Comparison of ENCODE assay signal across 14 mouse cellular contexts in the genomic region with DNA sequence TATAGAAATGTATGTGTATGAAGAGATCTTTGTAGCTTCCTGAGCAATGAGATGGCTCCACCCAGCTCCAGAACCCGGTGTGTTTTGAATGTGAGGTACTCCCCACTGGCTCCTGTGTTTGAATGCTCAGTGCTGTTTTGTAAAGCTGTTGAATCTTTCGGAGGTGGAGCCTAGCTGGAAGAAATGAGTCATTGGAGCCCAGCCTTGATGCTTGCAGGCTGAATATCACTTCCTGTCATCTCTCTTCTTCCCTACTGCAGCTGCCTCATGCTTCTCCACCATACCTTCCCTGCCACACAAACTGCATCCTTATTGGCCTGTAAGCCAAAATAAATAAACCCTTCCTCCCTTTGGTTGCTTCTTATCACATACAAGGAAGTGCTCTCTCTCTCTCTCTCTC. TPM values are rescaled to one million over a fixed set of nuclear protein-coding genes. Genes with fewer than 3 reads are reported as not detected.
DNase-seq lines count a peak whose midpoint lies in the region; ATAC-seq and TF ChIP-seq lines count a peak whose summit lies in the region.
"Had no signal": no experiment of that assay in that cellular context is flagged by ENCODE, and none has a peak within 500 bp of the region (broad histone marks: within the 10 kb centered on the region; RNA-seq: fewer than 3 reads in every experiment).

No protein-coding gene starts in this region.

- no peaks in the 10 kb centered on the region for H3K4me1 ChIP-seq in kidney, postnatal 0 days (replicated peaks; ENCODE audit: insufficient read depth, low read length)
- peaks cover 1% of the 10 kb centered on the region for H3K4me1 ChIP-seq in midbrain, embryonic 13.5 days (replicated peaks)
- H3K4me1 ChIP-seq: embryonic facial prominence, embryonic 15.5 days had no signal

- TF ChIP-seq CTCF in kidney, postnatal 0 days (IDR thresholded peaks at IDR 0.05; ENCODE audit: low read depth), result no peak

- no peaks in the 10 kb centered on the region for H3K27me3 ChIP-seq in kidney, postnatal 0 days (ENCODE audit: insufficient read depth, low read length)
- H3K27me3 ChIP-seq in midbrain, embryonic 13.5 days, result no peaks in the 10 kb centered on the region
- H3K27me3 ChIP-seq: embryonic facial prominence, embryonic 15.5 days; neural tube, embryonic 15.5 days had no signal

- no peaks in the 10 kb centered on the region for H3K9me3 ChIP-seq in kidney, postnatal 0 days (replicated peaks; ENCODE audit: low read length)
- no peaks in the 10 kb centered on the region for H3K9me3 ChIP-seq in midbrain, embryonic 13.5 days
- H3K9me3 ChIP-seq: embryonic facial prominence, embryonic 15.5 days; neural tube, embryonic 15.5 days had no signal

- 34% methylated on average over 2 of the region's 2 CpGs for WGBS in kidney, postnatal 0 days
- WGBS in midbrain, embryonic 13.5 days, result 48% methylated on average over 2 of the region's 2 CpGs

- no peak overlapping the region for H3K9ac ChIP-seq in kidney, postnatal 0 days (ENCODE audit: low read depth, low read length)
- no peak overlapping the region for H3K9ac ChIP-seq in midbrain, embryonic 13.5 days (replicated peaks)
- H3K9ac ChIP-seq: embryonic facial prominence, embryonic 15.5 days; neural tube, embryonic 15.5 days had no signal

- DNase-seq in kidney, postnatal 0 days (ENCODE audit: low spot score), result peak; percentile 3
- DNase-seq in kidney, adult 8-10 months, result no peak
- peak; percentile 71 for DNase-seq in CD4-positive, CD25-positive, alpha-beta regulatory T cell, adult 2 months (ENCODE audit: low read depth, low spot score)
- peak; percentile 37 for DNase-seq in R1 (ENCODE audit: low read depth, low spot score)
- peak; percentile 7 to 8 for DNase-seq in heart, postnatal 10 days
- DNase-seq: cerebellum, adult 2 months; kidney, postnatal 10 days; midbrain, embryonic 14.5 days; spleen, adult 18-20 months; thymus, postnatal 14 days had no signal

- H3K4me2 ChIP-seq in kidney, postnatal 0 days (ENCODE audit: low read length), result no peak overlapping the region
- no peak overlapping the region for H3K4me2 ChIP-seq in midbrain, embryonic 13.5 days (replicated peaks)
- H3K4me2 ChIP-seq: embryonic facial prominence, embryonic 15.5 days; neural tube, embryonic 15.5 days had no signal

- H3K27ac ChIP-seq in kidney, postnatal 0 days, result no peak overlapping the region
- H3K27ac ChIP-seq in midbrain, embryonic 13.5 days, result no peak overlapping the region
- H3K27ac ChIP-seq: embryonic facial prominence, embryonic 15.5 days; neural tube, embryonic 15.5 days had no signal

- intact Hi-C loops in heart, postnatal 10 days (cut with DNase I), result no loop called here

- no peak overlapping the region for H3K4me3 ChIP-seq in kidney, postnatal 0 days (replicated peaks; ENCODE audit: low read depth, low read length)
- no peak overlapping the region for H3K4me3 ChIP-seq in midbrain, embryonic 13.5 days (replicated peaks)
- H3K4me3 ChIP-seq: embryonic facial prominence, embryonic 15.5 days; neural tube, embryonic 15.5 days had no signal

- ATAC-seq in kidney, postnatal 0 days (replicated peaks; ENCODE audit: low FRiP score, low read depth), result no peak
- no peak for ATAC-seq in cerebellum, adult (ENCODE audit: insufficient number of reproducible peaks, low FRiP score, low TSS enrichment)
- no peak for ATAC-seq in midbrain, embryonic 13.5 days

- no peaks in the 10 kb centered on the region for H3K36me3 ChIP-seq in kidney, postnatal 0 days (ENCODE audit: insufficient read depth, low read length)
- H3K36me3 ChIP-seq in midbrain, embryonic 13.5 days, result no peaks in the 10 kb centered on the region
- H3K36me3 ChIP-seq: embryonic facial prominence, embryonic 15.5 days; neural tube, embryonic 15.5 days had no signal

RNA-seq across cellular contexts. Expression of a gene that starts 59.6 kb away (rescaled TPM):
- 0.19 and 0.21 TPM in 2 replicates for polyA plus RNA-seq in kidney, postnatal 0 days (2015; fragmentation: Nextera tagmentation; extraction: Ambion mirVana)
- 10 to 100 TPM; 16.7 to 20.5 TPM for total RNA-seq in heart, postnatal 10 days (2021)
- polyA plus RNA-seq in midbrain, embryonic 13.5 days (2015; fragmentation: Nextera tagmentation; extraction: Ambion mirVana), result 0.06 and 0.09 TPM in 2 replicates

Comparison
In these comparisons a context has a peak if more than half of its experiments do, and no peak if none do; other contexts are left out.
1. DNase-seq: peak in kidney, postnatal 0 days (single experiment), CD4-positive, CD25-positive, alpha-beta regulatory T cell, adult 2 months (single experiment), R1 (single experiment) and heart, postnatal 10 days (2 of 2); none in kidney, adult 8-10 months (0 of 2).